ENCODE assay signal across 15 mouse cellular contexts in genomic region chr9:114960043-114960789, GRCm38 (mm10). TPM values are rescaled to one million over a fixed set of nuclear protein-coding genes. Genes with fewer than 3 reads are reported as not detected.
DNase-seq lines count a peak whose midpoint lies in the region; ATAC-seq lines count a peak whose summit lies in the region.
"Had no signal": no experiment of that assay in that cellular context is flagged by ENCODE, and none has a peak within 500 bp of the region (broad histone marks: within the 10 kb centered on the region; RNA-seq: fewer than 3 reads in every experiment).

No protein-coding gene starts in this region.

- no peak overlapping the region for H3K4me3 ChIP-seq in kidney, embryonic 14.5 days (ENCODE audit: low read length)
- H3K4me3 ChIP-seq in hindbrain, embryonic 11.5 days (ENCODE audit: low read depth, low read length): no peak overlapping the region
- H3K4me3 ChIP-seq: left cerebral cortex, adult 2 months; midbrain, embryonic 12.5 days; neural tube, embryonic 12.5 days had no signal

- no peak overlapping the region for H3K9ac ChIP-seq in kidney, embryonic 14.5 days (ENCODE audit: low read depth, low read length)
- H3K9ac ChIP-seq in hindbrain, embryonic 11.5 days (ENCODE audit: low read depth, low read length): no peak overlapping the region
- H3K9ac ChIP-seq: midbrain, embryonic 12.5 days; neural tube, embryonic 12.5 days had no signal

- no peaks in the 10 kb centered on the region for H3K4me1 ChIP-seq in kidney, embryonic 14.5 days (ENCODE audit: control insufficient read depth, insufficient read depth, low read length)
- H3K4me1 ChIP-seq in hindbrain, embryonic 11.5 days (replicated peaks; ENCODE audit: control insufficient read depth, insufficient read depth, low read length): no peaks in the 10 kb centered on the region
- H3K4me1 ChIP-seq: midbrain, embryonic 12.5 days; neural tube, embryonic 12.5 days had no signal

- H3K36me3 ChIP-seq in kidney, embryonic 14.5 days (ENCODE audit: control insufficient read depth, insufficient read depth, low read length): no peaks in the 10 kb centered on the region
- no peaks in the 10 kb centered on the region for H3K36me3 ChIP-seq in hindbrain, embryonic 11.5 days (ENCODE audit: control insufficient read depth, insufficient read depth, low read length)
- H3K36me3 ChIP-seq: midbrain, embryonic 12.5 days; neural tube, embryonic 12.5 days had no signal

- no peak overlapping the region for H3K4me2 ChIP-seq in kidney, embryonic 14.5 days (replicated peaks; ENCODE audit: low read depth, low read length)
- H3K4me2 ChIP-seq in hindbrain, embryonic 11.5 days (replicated peaks; ENCODE audit: low read depth, low read length): no peak overlapping the region
- H3K4me2 ChIP-seq: midbrain, embryonic 12.5 days; neural tube, embryonic 12.5 days had no signal

- WGBS in kidney, embryonic 14.5 days: 66% methylated on average over 4 of the region's 4 CpGs
- WGBS in hindbrain, embryonic 11.5 days: 74% methylated on average over 4 of the region's 4 CpGs

- H3K27ac ChIP-seq in kidney, embryonic 14.5 days (ENCODE audit: low read depth, low read length): no peak overlapping the region
- no peak overlapping the region for H3K27ac ChIP-seq in hindbrain, embryonic 11.5 days (ENCODE audit: low read depth, low read length)
- H3K27ac ChIP-seq: kidney, postnatal 0 days; left cerebral cortex, adult 2 months; midbrain, embryonic 12.5 days; neural tube, embryonic 12.5 days had no signal

- no peak for ATAC-seq in kidney, embryonic 14.5 days (ENCODE audit: low FRiP score, low TSS enrichment)
- ATAC-seq in hindbrain, embryonic 11.5 days (ENCODE audit: low FRiP score): no peak
- ATAC-seq: lung, postnatal 0 days had no signal

- intact Hi-C loops in left cerebral cortex, postnatal 25 days (cut with DNase I): no loop called here

- peak; percentile 34 for DNase-seq in adrenal gland, postnatal 10 days
- no peak for DNase-seq in adrenal gland, postnatal 4 days (ENCODE audit: low spot score in 2 of 2)
- peak; percentile 41 to 43 for DNase-seq in kidney, adult 8-10 months
- peak; percentile 29 to 79 for DNase-seq in kidney, postnatal 25 days
- no peak for DNase-seq in left cerebral cortex, postnatal 25 days (ENCODE audit: low spot score in 2 of 2)
- no peak for DNase-seq in thymus, postnatal 0 days (ENCODE audit: low spot score)
- DNase-seq in hindbrain, embryonic 11.5 days (ENCODE audit: low spot score): no peak
- DNase-seq: liver; retina, postnatal 1 day had no signal

- no peaks in the 10 kb centered on the region for H3K27me3 ChIP-seq in kidney, embryonic 14.5 days (ENCODE audit: control insufficient read depth, insufficient read depth, low read length)
- H3K27me3 ChIP-seq in hindbrain, embryonic 11.5 days (ENCODE audit: control insufficient read depth, insufficient read depth, low read length): no peaks in the 10 kb centered on the region
- H3K27me3 ChIP-seq: midbrain, embryonic 12.5 days; neural tube, embryonic 12.5 days had no signal

- H3K9me3 ChIP-seq in kidney, embryonic 14.5 days (ENCODE audit: control insufficient read depth, low read length): 0 out of 2 replicates have a peak, but pooled peaks cover 2% of the 10 kb centered on the region
- H3K9me3 ChIP-seq in hindbrain, embryonic 11.5 days (ENCODE audit: control insufficient read depth, low read length): no peaks in the 10 kb centered on the region
- H3K9me3 ChIP-seq: neural tube, embryonic 12.5 days had no signal

RNA-seq across cellular contexts. Expression of gene Osbpl10, which starts 18.2 kb away (rescaled TPM):
- 1 to 10 TPM; 8.1 to 8.5 TPM for total RNA-seq in adrenal gland, postnatal 10 days (2021)
- 10 to 100 TPM; 14.9 to 15.5 TPM for total RNA-seq in adrenal gland, postnatal 4 days (2021)
- polyA plus RNA-seq in kidney, embryonic 14.5 days (2014; fragmentation: Nextera tagmentation; extraction: Ambion mirVana): 2.1 and 2.6 TPM in 2 replicates
- 10 to 100 TPM; 46.4 to 54.6 TPM for total RNA-seq in left cerebral cortex, postnatal 25 days (2021)
- 20.2 and 21.7 TPM in 2 replicates for polyA plus RNA-seq in thymus, postnatal 0 days (2015; fragmentation: Nextera tagmentation; extraction: Ambion mirVana)
- 1.1 and 1.6 TPM in 2 replicates for polyA plus RNA-seq in hindbrain, embryonic 11.5 days (2014; fragmentation: Nextera tagmentation; extraction: Ambion mirVana)

RNA-seq across cellular contexts. Expression of gene Rps27rt, which starts 22.3 kb away (rescaled TPM):
- 10 to 100 TPM; 43.0 to 65.9 TPM for total RNA-seq in adrenal gland, postnatal 10 days (2021)
- total RNA-seq in adrenal gland, postnatal 4 days (2021): 100 to 1,000 TPM; 126 to 158 TPM
- polyA plus RNA-seq in kidney, embryonic 14.5 days (2014; fragmentation: Nextera tagmentation; extraction: Ambion mirVana): 479 and 639 TPM in 2 replicates
- 10 to 100 TPM; 21.8 to 24.8 TPM for total RNA-seq in left cerebral cortex, postnatal 25 days (2021)
- 1,002 and 1,087 TPM in 2 replicates for polyA plus RNA-seq in thymus, postnatal 0 days (2015; fragmentation: Nextera tagmentation; extraction: Ambion mirVana)
- polyA plus RNA-seq in hindbrain, embryonic 11.5 days (2014; fragmentation: Nextera tagmentation; extraction: Ambion mirVana): 295 and 351 TPM in 2 replicates

RNA-seq across cellular contexts. Expression of gene Gpd1l, which starts 26.4 kb away (rescaled TPM):
- total RNA-seq in adrenal gland, postnatal 10 days (2021): 10 to 100 TPM; 25.1 to 30.8 TPM
- 10 to 100 TPM; 27.1 to 32.9 TPM for total RNA-seq in adrenal gland, postnatal 4 days (2021)
- polyA plus RNA-seq in kidney, embryonic 14.5 days (2014; fragmentation: Nextera tagmentation; extraction: Ambion mirVana): 6.6 and 15.2 TPM in 2 replicates
- 10 to 100 TPM; 87.2 to 91.9 TPM for total RNA-seq in left cerebral cortex, postnatal 25 days (2021)
- polyA plus RNA-seq in thymus, postnatal 0 days (2015; fragmentation: Nextera tagmentation; extraction: Ambion mirVana): 14.5 and 16.4 TPM in 2 replicates
- 9.8 and 10.7 TPM in 2 replicates for polyA plus RNA-seq in hindbrain, embryonic 11.5 days (2014; fragmentation: Nextera tagmentation; extraction: Ambion mirVana)

Comparison
In these comparisons a context has a peak if more than half of its experiments do, and no peak if none do; other contexts are left out.
1. DNase-seq: peak in adrenal gland, postnatal 10 days (single experiment), kidney, adult 8-10 months (2 of 2) and kidney, postnatal 25 days (2 of 2); none in adrenal gland, postnatal 4 days (0 of 2), left cerebral cortex, postnatal 25 days (0 of 2), thymus, postnatal 0 days (single experiment) and hindbrain, embryonic 11.5 days (single experiment).